Mouse (Mus musculus): ENCODE measurements around the gene Rab11fip3. TPM values are rescaled to one million over a fixed set of nuclear protein-coding genes. Genes with fewer than 3 reads are reported as not detected.

Rab11fip3 gene
- polyA plus RNA-seq, 1 experiment, result 15.2 TPM

DNA sequence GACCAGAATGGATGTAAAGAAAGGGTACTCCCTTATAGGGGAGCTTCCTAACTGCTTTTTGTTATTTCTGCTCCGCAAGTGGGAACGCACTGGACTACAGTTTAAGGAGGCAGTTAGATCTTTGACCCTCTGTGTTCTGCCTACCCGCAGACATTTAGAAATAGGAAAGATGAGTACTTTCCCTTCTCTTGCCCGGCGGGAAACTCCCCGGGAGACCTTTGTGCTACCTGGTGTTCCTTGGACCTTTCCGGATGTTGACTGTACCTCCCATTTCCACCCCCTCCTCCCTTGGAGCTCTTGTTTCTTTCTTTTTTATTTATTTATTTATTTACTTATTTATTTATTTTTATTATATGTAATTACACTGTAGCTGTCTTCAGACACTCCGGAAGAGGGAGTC is 44.7 kb upstream of the Rab11fip3 start:
- Histone ChIP-seq H3K79me2 (ENCODE audit: control insufficient read depth, insufficient read depth) (no peaks in the 10 kb centered on the region), H3K27me3 (ENCODE audit: control insufficient read depth, insufficient read depth, insufficient read length) (peaks cover 46% of the 10 kb centered on the region), H3K36me3 (ENCODE audit: control insufficient read depth, insufficient read depth) (no peaks in the 10 kb centered on the region), H3K4me3 (ENCODE audit: insufficient read depth, poor library complexity, severe bottlenecking) (no peak overlapping the region), H3K79me3 (ENCODE audit: low read depth) (no peaks in the 10 kb centered on the region), H3ac (ENCODE audit: control insufficient read depth, insufficient read length, low read depth) (no peak overlapping the region)
- TF ChIP-seq MYOD1 (IDR thresholded peaks at IDR 0.05; ENCODE audit: control insufficient read depth, insufficient read length, low read depth), result no peak
- no peak for TF ChIP-seq FOSL1 (IDR thresholded peaks at IDR 0.05; ENCODE audit: insufficient read depth, low read length, poor library complexity, severe bottlenecking)
- no peak for TF ChIP-seq CEBPB (IDR thresholded peaks at IDR 0.05; ENCODE audit: low read depth)
- no peak for TF ChIP-seq MAX (IDR thresholded peaks at IDR 0.05)
- no peak for TF ChIP-seq MYOG (IDR thresholded peaks at IDR 0.05; ENCODE audit: control insufficient read depth, extremely low read depth, insufficient read length)
- TF ChIP-seq CTCF (IDR thresholded peaks at IDR 0.05; ENCODE audit: control insufficient read depth, insufficient read depth, insufficient read length), result no peak
- TF ChIP-seq USF1 (IDR thresholded peaks at IDR 0.05; ENCODE audit: low read depth), result no peak

DNA sequence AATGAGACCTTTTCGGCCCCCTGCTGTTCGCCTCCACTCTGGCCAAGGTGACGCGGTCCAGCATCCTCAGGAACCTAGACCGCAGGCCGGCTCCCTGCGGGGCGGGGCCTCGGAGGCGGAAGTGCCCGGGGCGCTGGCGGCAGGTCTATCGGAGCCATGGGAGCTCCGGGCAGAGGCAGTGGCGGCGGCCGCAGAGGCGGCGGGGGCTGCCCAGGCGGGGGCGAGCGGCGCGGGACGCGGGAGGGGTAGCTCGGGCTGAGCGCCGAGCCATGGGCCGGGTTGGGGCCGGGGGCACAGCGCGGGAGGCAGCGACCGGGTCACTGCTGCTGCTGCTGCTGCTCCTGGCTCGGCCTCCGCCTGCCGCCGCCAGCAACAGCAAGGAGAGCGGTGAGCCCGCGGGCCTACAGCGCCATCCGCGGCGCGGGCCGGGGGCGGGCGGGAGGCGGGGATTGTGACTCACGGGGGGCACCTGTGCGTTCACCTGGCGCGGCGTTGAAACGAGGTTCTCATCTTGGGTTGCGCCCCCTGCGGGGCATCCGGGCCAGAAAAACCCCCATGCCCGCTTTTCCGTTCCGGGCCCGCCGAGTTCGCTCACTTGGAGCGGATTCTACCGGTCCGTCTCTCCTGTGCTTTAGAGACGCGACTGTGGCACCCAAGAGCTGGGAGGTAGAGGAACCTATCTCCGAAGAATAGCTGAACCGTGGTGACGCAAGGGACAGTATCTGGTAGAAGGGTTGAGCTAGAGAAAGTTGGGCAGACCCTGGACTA is 44.0 kb upstream of the Rab11fip3 start, which contains the start of gene Tmem8:
Gene Tmem8, plus strand, starts transcription at position 119 of the 768 bp plus-strand sequence.
- TF ChIP-seq MYOG (IDR thresholded peaks at IDR 0.05; ENCODE audit: control insufficient read depth, extremely low read depth, insufficient read length), result no peak
- TF ChIP-seq USF1 (IDR thresholded peaks at IDR 0.05; ENCODE audit: low read depth), result no peak
- no peak for TF ChIP-seq CEBPB (IDR thresholded peaks at IDR 0.05; ENCODE audit: low read depth)
- TF ChIP-seq MAX (IDR thresholded peaks at IDR 0.05), result no peak
- TF ChIP-seq CTCF (IDR thresholded peaks at IDR 0.05; ENCODE audit: control insufficient read depth, insufficient read depth, insufficient read length), result no peak
- TF ChIP-seq MYOD1 (IDR thresholded peaks at IDR 0.05; ENCODE audit: control insufficient read depth, insufficient read length, low read depth), result no peak
- no peak for TF ChIP-seq FOSL1 (IDR thresholded peaks at IDR 0.05; ENCODE audit: insufficient read depth, low read length, poor library complexity, severe bottlenecking)
- Histone ChIP-seq H3K79me2 (ENCODE audit: control insufficient read depth, insufficient read depth) (no peaks in the 10 kb centered on the region), H3K36me3 (ENCODE audit: control insufficient read depth, insufficient read depth) (no peaks in the 10 kb centered on the region), H3K27me3 (ENCODE audit: control insufficient read depth, insufficient read depth, insufficient read length) (peaks cover 40% of the 10 kb centered on the region), H3K4me3 (ENCODE audit: insufficient read depth, poor library complexity, severe bottlenecking) (peak within 1 kb of the TSS; percentile 21), H3K79me3 (ENCODE audit: low read depth) (no peaks in the 10 kb centered on the region), H3ac (ENCODE audit: control insufficient read depth, insufficient read length, low read depth) (peak within 1 kb of the TSS; percentile 57)

DNA sequence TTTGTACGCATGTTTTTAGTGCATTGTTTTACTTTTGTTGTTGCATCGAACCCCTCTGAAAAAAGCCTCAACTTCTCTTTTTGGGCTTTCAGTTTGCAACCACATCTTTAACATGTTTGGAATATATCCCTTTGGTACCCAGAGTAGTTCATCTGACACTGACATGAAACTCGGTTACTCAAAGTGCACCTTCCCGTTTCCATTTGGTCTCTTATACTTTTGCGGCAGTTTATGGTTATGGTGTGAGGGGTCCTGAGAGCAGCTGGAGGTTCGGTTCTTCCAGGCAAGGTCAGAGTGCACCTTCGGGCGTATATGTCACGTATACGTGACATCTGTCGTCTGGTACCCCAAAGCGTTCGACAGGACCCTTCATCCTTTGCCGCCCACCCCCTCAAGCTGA is 43.4 kb upstream of the Rab11fip3 start:
- H3K27me3 ChIP-seq (ENCODE audit: control insufficient read depth, insufficient read depth, insufficient read length), result peaks cover 36% of the 10 kb centered on the region
- H3K79me3 ChIP-seq (ENCODE audit: low read depth), result no peaks in the 10 kb centered on the region
- H3ac ChIP-seq (ENCODE audit: control insufficient read depth, insufficient read length, low read depth), result peak overlapping the region; percentile 18
- no peaks in the 10 kb centered on the region for H3K36me3 ChIP-seq (ENCODE audit: control insufficient read depth, insufficient read depth)
- no peak overlapping the region for H3K4me3 ChIP-seq (ENCODE audit: insufficient read depth, poor library complexity, severe bottlenecking)
- TF ChIP-seq MAX (IDR thresholded peaks at IDR 0.05), result no peak
- no peaks in the 10 kb centered on the region for H3K79me2 ChIP-seq (ENCODE audit: control insufficient read depth, insufficient read depth)

DNA sequence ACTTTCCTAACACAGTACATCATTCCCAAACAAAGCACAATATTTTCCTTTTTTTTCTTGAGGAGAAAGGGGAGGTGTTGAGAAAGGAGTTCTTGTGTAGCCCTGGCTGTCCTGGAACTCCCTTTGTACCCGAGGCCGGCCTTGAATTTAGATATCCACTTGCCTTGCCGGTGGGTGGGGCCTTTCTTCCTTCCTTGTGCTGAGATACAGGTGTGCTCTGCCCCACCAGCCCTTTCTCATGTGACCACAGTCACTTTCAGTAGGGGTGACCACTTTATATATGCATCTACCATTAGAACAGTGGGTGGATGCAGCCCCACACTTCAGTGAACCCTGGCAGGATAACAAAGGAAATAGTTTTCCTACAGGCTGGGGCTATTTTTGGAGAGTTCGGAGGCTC is 42.4 kb upstream of the Rab11fip3 start:
- H3K36me3 ChIP-seq (ENCODE audit: control insufficient read depth, insufficient read depth), result no peaks in the 10 kb centered on the region
- TF ChIP-seq MYOG (IDR thresholded peaks at IDR 0.05; ENCODE audit: control insufficient read depth, extremely low read depth, insufficient read length) (no peak), MYOD1 (IDR thresholded peaks at IDR 0.05; ENCODE audit: control insufficient read depth, insufficient read length, low read depth) (no peak), FOSL1 (IDR thresholded peaks at IDR 0.05; ENCODE audit: insufficient read depth, low read length, poor library complexity, severe bottlenecking) (no peak), CTCF (IDR thresholded peaks at IDR 0.05; ENCODE audit: control insufficient read depth, insufficient read depth, insufficient read length) (no peak), USF1 (IDR thresholded peaks at IDR 0.05; ENCODE audit: low read depth) (no peak), CEBPB (IDR thresholded peaks at IDR 0.05; ENCODE audit: low read depth) (no peak), MAX (IDR thresholded peaks at IDR 0.05) (no peak)
- peaks cover 28% of the 10 kb centered on the region for H3K27me3 ChIP-seq (ENCODE audit: control insufficient read depth, insufficient read depth, insufficient read length)
- H3K4me3 ChIP-seq (ENCODE audit: insufficient read depth, poor library complexity, severe bottlenecking), result no peak overlapping the region
- no peaks in the 10 kb centered on the region for H3K79me3 ChIP-seq (ENCODE audit: low read depth)
- H3ac ChIP-seq (ENCODE audit: control insufficient read depth, insufficient read length, low read depth), result no peak overlapping the region
- no peaks in the 10 kb centered on the region for H3K79me2 ChIP-seq (ENCODE audit: control insufficient read depth, insufficient read depth)

DNA sequence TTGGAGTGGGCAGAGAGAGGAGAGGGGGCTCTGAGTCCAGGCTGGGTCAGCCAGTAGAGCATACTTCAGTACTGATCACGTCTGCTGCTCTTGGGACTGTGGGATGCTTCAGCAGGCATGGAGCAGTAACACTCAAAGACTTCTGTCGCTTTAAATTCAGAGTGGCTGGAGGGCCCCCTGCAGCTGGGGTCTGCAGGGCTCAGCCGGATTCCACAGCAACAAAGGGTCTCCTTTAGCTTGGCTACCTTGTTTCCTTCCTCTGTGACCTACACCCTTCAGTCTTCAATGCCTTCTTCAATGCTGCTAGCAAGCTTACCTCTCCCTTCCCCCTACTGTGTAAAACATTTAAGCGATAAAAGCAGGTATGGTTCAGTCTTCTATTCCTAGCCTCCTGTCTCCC is 41.7 kb upstream of the Rab11fip3 start:
- TF ChIP-seq MYOG (IDR thresholded peaks at IDR 0.05; ENCODE audit: control insufficient read depth, extremely low read depth, insufficient read length) (no peak), MAX (IDR thresholded peaks at IDR 0.05) (no peak), USF1 (IDR thresholded peaks at IDR 0.05; ENCODE audit: low read depth) (no peak), CEBPB (IDR thresholded peaks at IDR 0.05; ENCODE audit: low read depth) (no peak), MYOD1 (IDR thresholded peaks at IDR 0.05; ENCODE audit: control insufficient read depth, insufficient read length, low read depth) (no peak), FOSL1 (IDR thresholded peaks at IDR 0.05; ENCODE audit: insufficient read depth, low read length, poor library complexity, severe bottlenecking) (no peak), CTCF (IDR thresholded peaks at IDR 0.05; ENCODE audit: control insufficient read depth, insufficient read depth, insufficient read length) (no peak)
- H3ac ChIP-seq (ENCODE audit: control insufficient read depth, insufficient read length, low read depth), result no peak overlapping the region
- H3K36me3 ChIP-seq (ENCODE audit: control insufficient read depth, insufficient read depth), result no peaks in the 10 kb centered on the region
- H3K27me3 ChIP-seq (ENCODE audit: control insufficient read depth, insufficient read depth, insufficient read length), result peaks cover 28% of the 10 kb centered on the region
- H3K4me3 ChIP-seq (ENCODE audit: insufficient read depth, poor library complexity, severe bottlenecking), result no peak overlapping the region
- H3K79me2 ChIP-seq (ENCODE audit: control insufficient read depth, insufficient read depth), result no peaks in the 10 kb centered on the region
- H3K79me3 ChIP-seq (ENCODE audit: low read depth), result no peaks in the 10 kb centered on the region

DNA sequence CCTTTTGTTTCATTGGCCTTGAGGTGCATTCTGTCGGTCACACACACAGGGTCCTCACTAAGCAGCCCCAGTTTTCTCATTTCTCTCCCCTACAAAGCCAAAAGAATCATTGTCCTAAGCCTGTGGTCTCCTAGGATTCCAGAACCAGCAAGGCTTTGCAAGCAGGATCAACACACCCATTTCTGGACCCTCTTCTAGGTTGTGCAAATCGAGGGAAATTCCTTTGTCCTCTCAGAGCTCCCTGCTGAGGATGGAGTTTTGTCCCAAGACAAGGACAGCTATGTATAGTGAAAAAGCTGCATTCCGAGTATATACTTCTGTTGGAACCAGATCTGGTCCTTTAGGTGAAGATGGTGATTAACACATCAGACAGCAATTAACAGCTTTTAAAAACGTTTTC is 40.8 kb upstream of the Rab11fip3 start:
- Histone ChIP-seq H3K27me3 (ENCODE audit: control insufficient read depth, insufficient read depth, insufficient read length) (peaks cover 19% of the 10 kb centered on the region), H3K79me2 (ENCODE audit: control insufficient read depth, insufficient read depth) (no peaks in the 10 kb centered on the region), H3K4me3 (ENCODE audit: insufficient read depth, poor library complexity, severe bottlenecking) (no peak overlapping the region), H3ac (ENCODE audit: control insufficient read depth, insufficient read length, low read depth) (no peak overlapping the region), H3K79me3 (ENCODE audit: low read depth) (no peaks in the 10 kb centered on the region), H3K36me3 (ENCODE audit: control insufficient read depth, insufficient read depth) (no peaks in the 10 kb centered on the region)
- TF ChIP-seq MYOG (IDR thresholded peaks at IDR 0.05; ENCODE audit: control insufficient read depth, extremely low read depth, insufficient read length), result no peak
- TF ChIP-seq MAX (IDR thresholded peaks at IDR 0.05), result no peak
